Mouse (Mus musculus) hindbrain, embryonic 12.5 days (tissue): ENCODE results near the gene Rabac1. TPM values are rescaled to one million over a fixed set of nuclear protein-coding genes. Genes with fewer than 3 reads are reported as not detected.
A peak's percentile ranks its signal among the peaks of the same experiment; 100 is the strongest.

ENCODE experiments used
- ATAC-seq: fragments of 200-750 bp; cut with Nextera tagmentation; 2 replicates; pipeline ENCODE4 v1.8.0; 2017; ENCODE audit warnings: moderate TSS enrichment; ENCODE audit not compliant: low FRiP score
- H3K27ac ChIP-seq: fragments of 300-500 bp; sonication (generic); 2 replicates; pipeline ENCODE4 v1.5.1; 2016; ENCODE audit warnings: mild to moderate bottlenecking
- H3K27me3 ChIP-seq: fragments of 300-500 bp; sonication (generic); 2 replicates; pipeline ENCODE4 v1.6.1; 2016; ENCODE audit warnings: mild to moderate bottlenecking
- H3K36me3 ChIP-seq: fragments of 300-500 bp; sonication (generic); 2 replicates; pipeline ENCODE4 v1.6.1; 2016; ENCODE audit warnings: mild to moderate bottlenecking
- H3K4me1 ChIP-seq: fragments of 300-500 bp; sonication (generic); 2 replicates; pipeline ENCODE4 v1.6.1; 2016
- H3K4me2 ChIP-seq: fragments of 300-500 bp; sonication (generic); replicated peaks from 2 replicates; pipeline ENCODE4 v1.6.1; 2016; ENCODE audit warnings: mild to moderate bottlenecking
- H3K4me3 ChIP-seq: fragments of 300-500 bp; sonication (generic); 2 replicates; pipeline ENCODE4 v1.5.1; 2016; ENCODE audit warnings: mild to moderate bottlenecking
- H3K9ac ChIP-seq: fragments of 300-500 bp; sonication (generic); 2 replicates; pipeline ENCODE4 v1.6.1; 2016; ENCODE audit warnings: mild to moderate bottlenecking, moderate library complexity
- H3K9me3 ChIP-seq: fragments of 300-500 bp; sonication (generic); replicated peaks from 2 replicates; pipeline ENCODE4 v1.6.1; 2016; ENCODE audit warnings: mild to moderate bottlenecking
- WGBS: fragments of 180-500 bp; shearing (Covaris S2); methylation state at CpG from one replicate; pipeline ENCODE4 v1.1.7; 2016; 5-methylcytosine and 5-hydroxymethylcytosine counted together
- polyA plus RNA-seq: library from polyadenylated mRNA; unstranded; fragments of >200 nt; fragmentation: Nextera tagmentation; extraction: Ambion mirVana; gene quantifications from 2 replicates; pipeline ENCODE4 v1.2.1, GENCODE M21; 2016

Rabac1 gene
- polyA plus RNA-seq, 1 experiment from 2014 or later = 138 TPM

- Histone ChIP-seq H3K4me2 (no peak overlapping the region), H3K9ac (no peak overlapping the region), H3K4me1 (peaks cover 11% of the 10 kb centered on the region), H3K27ac (no peak overlapping the region), H3K36me3 (peaks cover 19% of the 10 kb centered on the region), H3K9me3 (no peaks in the 10 kb centered on the region), H3K4me3 (no peak overlapping the region), H3K27me3 (no peaks in the 10 kb centered on the region)
- no peak for ATAC-seq
- WGBS = 71% methylated on average over 5 of the region's 5 CpGs
Observed at GRCm38 (mm10) chr7:24973902-24974301, 1.3 kb upstream of the Rabac1 start.

GRCm38 (mm10) chr7:24973208-24973607, 654 bp upstream of the Rabac1 start:
- Histone ChIP-seq H3K36me3 (peaks cover 12% of the 10 kb centered on the region), H3K4me1 (peaks cover 11% of the 10 kb centered on the region), H3K9me3 (no peaks in the 10 kb centered on the region), H3K27ac (no peak overlapping the region), H3K27me3 (no peaks in the 10 kb centered on the region), H3K4me3 (no peak overlapping the region), H3K9ac (no peak overlapping the region), H3K4me2 (no peak overlapping the region)
- ATAC-seq = no peak
- 82% methylated on average over 4 of the region's 4 CpGs for WGBS

- Histone ChIP-seq H3K9ac (peak overlapping the region; percentile 75), H3K4me2 (peak overlapping the region; percentile 77), H3K9me3 (no peaks in the 10 kb centered on the region), H3K36me3 (peaks cover 3% of the 10 kb centered on the region; the same call in 1 of the 2 replicates), H3K27me3 (no peaks in the 10 kb centered on the region), H3K4me3 (peak overlapping the region; percentile 67), H3K27ac (peak overlapping the region; percentile 55; the same call in 1 of the 2 replicates), H3K4me1 (peaks cover 11% of the 10 kb centered on the region)
- ATAC-seq = peak; percentile 7; the same call in 1 of the 2 replicates
- WGBS = 10% methylated on average over 18 of the region's 19 CpGs
Observed at GRCm38 (mm10) chr7:24971261-24971971, 1.1 kb downstream of the Rabac1 start.

GRCm38 (mm10) chr7:24970341-24970740, 2.2 kb downstream of the Rabac1 start:
- peaks cover 3% of the 10 kb centered on the region; the same call in 1 of the 2 replicates for H3K36me3 ChIP-seq
- no peaks in the 10 kb centered on the region for H3K9me3 ChIP-seq
- H3K27me3 ChIP-seq = no peaks in the 10 kb centered on the region
- H3K4me2 ChIP-seq = no peak overlapping the region
- H3K27ac ChIP-seq = no peak overlapping the region
- ATAC-seq = no peak
- H3K9ac ChIP-seq = no peak overlapping the region
- 96% methylated on average over 3 of the region's 3 CpGs for WGBS
- peaks cover 11% of the 10 kb centered on the region for H3K4me1 ChIP-seq
- H3K4me3 ChIP-seq = no peak overlapping the region

GRCm38 (mm10) chr7:24969805-24970204, 2.7 kb downstream of the Rabac1 start:
- no peak overlapping the region for H3K27ac ChIP-seq
- no peak overlapping the region for H3K4me2 ChIP-seq
- no peak overlapping the region for H3K9ac ChIP-seq
- WGBS = 77% methylated on average over 12 of the region's 12 CpGs
- ATAC-seq = no peak
- peaks cover 3% of the 10 kb centered on the region; the same call in 1 of the 2 replicates for H3K36me3 ChIP-seq
- H3K4me3 ChIP-seq = no peak overlapping the region
- H3K4me1 ChIP-seq = peaks cover 11% of the 10 kb centered on the region
- H3K9me3 ChIP-seq = no peaks in the 10 kb centered on the region
- no peaks in the 10 kb centered on the region for H3K27me3 ChIP-seq

- no peak overlapping the region for H3K4me2 ChIP-seq
- WGBS = 81% methylated on average over 6 of the region's 6 CpGs
- H3K4me3 ChIP-seq = no peak overlapping the region
- H3K9ac ChIP-seq = no peak overlapping the region
- no peak overlapping the region for H3K27ac ChIP-seq
- H3K36me3 ChIP-seq = peaks cover 3% of the 10 kb centered on the region; the same call in 1 of the 2 replicates
- H3K9me3 ChIP-seq = no peaks in the 10 kb centered on the region
- H3K4me1 ChIP-seq = peaks cover 11% of the 10 kb centered on the region
- H3K27me3 ChIP-seq = no peaks in the 10 kb centered on the region
- ATAC-seq = no peak
Observed at GRCm38 (mm10) chr7:24968463-24968862, 4.1 kb downstream of the Rabac1 start.

- no peak for ATAC-seq
- WGBS = 84% methylated on average over 8 of the region's 8 CpGs
- H3K4me2 ChIP-seq = no peak overlapping the region
Observed at GRCm38 (mm10) chr7:24967966-24968365, 4.6 kb downstream of the Rabac1 start.

GRCm38 (mm10) chr7:24964897-24965535, 7.5 kb downstream of the Rabac1 start:
- 14% methylated on average over 5 of the region's 5 CpGs for WGBS
- Histone ChIP-seq H3K27ac (no peak overlapping the region), H3K4me1 (no peaks in the 10 kb centered on the region), H3K4me3 (no peak overlapping the region), H3K36me3 (peaks cover 3% of the 10 kb centered on the region; the same call in 1 of the 2 replicates), H3K4me2 (no peak overlapping the region), H3K9me3 (no peaks in the 10 kb centered on the region), H3K9ac (no peak overlapping the region), H3K27me3 (no peaks in the 10 kb centered on the region)
- ATAC-seq = 0 out of 2 replicates have a peak, but pooled peaks have one; percentile 42

More at GRCm38 (mm10) chr7:24967966-24968365, 4.6 kb downstream of the Rabac1 start:
- no peaks in the 10 kb centered on the region for H3K27me3 ChIP-seq
- H3K27ac ChIP-seq = no peak overlapping the region
- no peak overlapping the region for H3K4me3 ChIP-seq
- peaks cover 3% of the 10 kb centered on the region; the same call in 1 of the 2 replicates for H3K36me3 ChIP-seq
- peaks cover 11% of the 10 kb centered on the region for H3K4me1 ChIP-seq
- H3K9me3 ChIP-seq = no peaks in the 10 kb centered on the region
- H3K9ac ChIP-seq = no peak overlapping the region

- Histone ChIP-seq H3K9ac (no peak overlapping the region), H3K4me2 (no peak overlapping the region), H3K9me3 (no peaks in the 10 kb centered on the region), H3K4me3 (no peak overlapping the region), H3K4me1 (no peaks in the 10 kb centered on the region), H3K36me3 (no peaks in the 10 kb centered on the region), H3K27me3 (no peaks in the 10 kb centered on the region), H3K27ac (no peak overlapping the region)
- WGBS = 74% methylated on average over 2 of the region's 2 CpGs
- ATAC-seq = no peak
Observed at GRCm38 (mm10) chr7:24964288-24964687, 8.3 kb downstream of the Rabac1 start.

- H3K27ac ChIP-seq = no peak overlapping the region
- peaks cover 49% of the 10 kb centered on the region for H3K4me1 ChIP-seq
- peak overlapping the region; percentile 63 for H3K4me2 ChIP-seq
- peak overlapping the region; percentile 53; the same call in 1 of the 2 replicates for H3K9ac ChIP-seq
- H3K9me3 ChIP-seq = no peaks in the 10 kb centered on the region
- no peak for ATAC-seq
- H3K4me3 ChIP-seq = peak overlapping the region; percentile 36
- H3K27me3 ChIP-seq = peaks cover 71% of the 10 kb centered on the region
- H3K36me3 ChIP-seq = no peaks in the 10 kb centered on the region
- WGBS = under 1% methylated on average over 31 of the region's 33 CpGs
Observed at GRCm38 (mm10) chr7:24955226-24955625, 17.3 kb downstream of the Rabac1 start.

GRCm38 (mm10) chr7:24954450-24954849, 18.1 kb downstream of the Rabac1 start:
- Histone ChIP-seq H3K27me3 (peaks cover 79% of the 10 kb centered on the region), H3K4me2 (peak overlapping the region; percentile 63), H3K9me3 (no peaks in the 10 kb centered on the region), H3K4me1 (peaks cover 56% of the 10 kb centered on the region), H3K36me3 (no peaks in the 10 kb centered on the region), H3K27ac (no peak overlapping the region), H3K9ac (peak overlapping the region; percentile 53), H3K4me3 (peak overlapping the region; percentile 36)
- no peak for ATAC-seq
- WGBS = 2% methylated on average over 30 of the region's 30 CpGs

GRCm38 (mm10) chr7:24953966-24954365, 18.6 kb downstream of the Rabac1 start:
- Histone ChIP-seq H3K27ac (no peak overlapping the region), H3K4me2 (peak overlapping the region; percentile 63), H3K9ac (peak overlapping the region; percentile 53), H3K4me3 (peak overlapping the region; percentile 36), H3K36me3 (no peaks in the 10 kb centered on the region), H3K9me3 (no peaks in the 10 kb centered on the region), H3K4me1 (peaks cover 61% of the 10 kb centered on the region), H3K27me3 (peaks cover 84% of the 10 kb centered on the region)
- WGBS = 4% methylated on average over 23 of the region's 24 CpGs
- ATAC-seq = no peak
